Mouse (Mus musculus) CH12.LX (cell line): ENCODE results near the gene Dalrd3.

ENCODE experiments used
- CHD2 ChIP-seq: IDR thresholded peaks from 2 replicates; pipeline ENCODE4 v1.6.1; 2011; ENCODE audit warnings: low read length, improper control_type of control experiment
- CTCF ChIP-seq, 2 experiments: IDR thresholded peaks in 1 of 2; conservative IDR thresholded peaks in 1 of 2; 2 replicates each; pipeline ENCODE4 v1.5.1; 2011 to 2012; ENCODE audit warnings: low read depth in 2 of 2, low read length in 2 of 2, improper control_type of control experiment in 1 of 2, inconsistent platforms in 1 of 2, mild to moderate bottlenecking in 1 of 2, moderate library complexity in 1 of 2
- ELF1 ChIP-seq: IDR thresholded peaks from 2 replicates; pipeline ENCODE4 v1.6.1; 2014; ENCODE audit warnings: low read depth, mild to moderate bottlenecking, inconsistent platforms, low read length, improper control_type of control experiment
- HCFC1 ChIP-seq: IDR thresholded peaks from 2 replicates; pipeline ENCODE4 v1.6.1; 2012; ENCODE audit warnings: low read depth, mild to moderate bottlenecking, inconsistent platforms, low read length, improper control_type of control experiment
- IRF4 ChIP-seq: IDR thresholded peaks from 2 replicates; pipeline ENCODE4 v1.6.1; 2014; ENCODE audit warnings: low read depth, mild to moderate bottlenecking, inconsistent platforms, low read length, improper control_type of control experiment
- MXI1 ChIP-seq: IDR thresholded peaks from 2 replicates; pipeline ENCODE4 v1.6.1; 2011; ENCODE audit warnings: mild to moderate bottlenecking, low read depth, low read length, improper control_type of control experiment
- POLR2A ChIP-seq: IDR thresholded peaks from 2 replicates; pipeline ENCODE4 v1.6.1; 2011; ENCODE audit warnings: low read depth, mild to moderate bottlenecking, improper control_type of control experiment, low read length
- POLR2AphosphoS2 ChIP-seq: IDR thresholded peaks from 2 replicates; pipeline ENCODE4 v1.6.1; 2011; ENCODE audit warnings: low read depth, low read length, improper control_type of control experiment
- TBP ChIP-seq: conservative IDR thresholded peaks from 2 replicates; pipeline ENCODE4 v1.6.1; 2011; ENCODE audit warnings: low read depth, low read length, improper control_type of control experiment
- UBTF ChIP-seq: IDR thresholded peaks from 2 replicates; pipeline ENCODE4 v1.6.1; 2012; ENCODE audit warnings: low read depth, mild to moderate bottlenecking, inconsistent platforms, low read length, improper control_type of control experiment, moderate library complexity
- ZKSCAN1 ChIP-seq: IDR thresholded peaks from 2 replicates; pipeline ENCODE4 v1.6.1; 2012; ENCODE audit warnings: low read depth, inconsistent platforms, low read length, improper control_type of control experiment, borderline replicate concordance

DNA sequence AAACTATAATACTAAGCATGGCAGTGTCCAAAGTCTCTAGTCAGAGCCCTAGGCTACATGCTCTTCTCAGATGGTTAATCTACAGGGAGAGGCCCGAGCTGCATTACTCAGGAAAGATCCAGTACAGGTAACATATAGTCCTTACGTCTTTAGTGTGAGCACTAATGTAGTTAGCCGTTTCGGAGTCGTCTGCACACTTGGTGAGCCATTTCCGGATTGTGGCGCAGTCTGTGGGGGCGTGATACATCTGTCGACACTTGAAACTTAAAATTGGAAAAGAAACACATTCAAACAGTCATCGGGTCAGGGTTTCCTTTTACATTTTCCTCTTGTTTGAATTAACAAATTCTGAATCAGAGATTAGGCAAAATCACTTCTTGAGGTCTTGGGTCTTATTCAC is 41.8 kb downstream of the Dalrd3 start:
- TF ChIP-seq ZKSCAN1: no peak
- no peak for TF ChIP-seq IRF4
- no peak for TF ChIP-seq HCFC1
- TF ChIP-seq TBP: no peak
- TF ChIP-seq CTCF (conservative IDR thresholded peaks at IDR 0.05 in 1 of 2, IDR thresholded peaks at IDR 0.05 in 1 of 2; ENCODE audit: low read depth in 2 of 2, low read length in 2 of 2): no peak
- no peak for TF ChIP-seq MXI1
- no peak for TF ChIP-seq CHD2
- no peak for TF ChIP-seq POLR2A
- TF ChIP-seq ELF1: no peak
- no peak for TF ChIP-seq UBTF
- TF ChIP-seq POLR2AphosphoS2: no peak
